Mouse (Mus musculus) megakaryocyte, adult 5-6 weeks (primary cell): ENCODE data around the gene Fam204a. TPM values are rescaled to one million over a fixed set of nuclear protein-coding genes. Genes with fewer than 3 reads are reported as not detected.
A peak's percentile ranks its signal among the peaks of the same experiment; 100 is the strongest.

Experiments
- ATAC-seq: 2 replicates; pipeline ENCODE4 v1.8.0; 2016; ENCODE audit warnings: mild to moderate bottlenecking, inconsistent platforms; ENCODE audit not compliant: poor library complexity, severe bottlenecking
- total RNA-seq, 2 experiments: library from RNA; stranded (forward) in 1 of 2; stranded (reverse) in 1 of 2; fragments of 153-499, 151-499 nt in 1 of 2; fragments of 221-1000, 200-1000 nt in 1 of 2; gene quantifications; 2 replicates each; pipeline versions ENCODE4 v1.2.3 to v1.2.4; 2015 to 2017

Gene Fam204a
- total RNA-seq, 2 experiments from 2014 or later: 22.2 to 61.3 TPM

DNA sequence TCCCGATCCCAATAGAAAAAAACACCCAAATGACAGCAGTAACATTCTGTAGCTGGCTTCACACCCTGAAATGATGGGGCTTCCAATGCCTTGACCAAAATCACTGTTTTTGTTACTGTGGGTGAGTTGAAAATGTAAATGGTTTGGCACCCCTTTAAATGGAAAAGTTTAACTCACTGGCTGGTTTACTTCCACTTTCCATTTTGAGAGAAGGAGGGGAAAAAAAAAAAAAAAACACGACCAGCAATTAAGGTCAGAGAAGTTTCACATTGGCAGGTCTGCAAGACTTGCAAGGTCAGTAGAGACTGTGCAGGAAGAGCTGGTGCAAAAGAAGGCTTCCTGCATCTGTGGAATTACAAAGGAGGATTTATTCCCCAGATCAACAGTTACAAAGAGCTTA is 61.1 kb downstream of the Fam204a start:
- ATAC-seq: no peak

DNA sequence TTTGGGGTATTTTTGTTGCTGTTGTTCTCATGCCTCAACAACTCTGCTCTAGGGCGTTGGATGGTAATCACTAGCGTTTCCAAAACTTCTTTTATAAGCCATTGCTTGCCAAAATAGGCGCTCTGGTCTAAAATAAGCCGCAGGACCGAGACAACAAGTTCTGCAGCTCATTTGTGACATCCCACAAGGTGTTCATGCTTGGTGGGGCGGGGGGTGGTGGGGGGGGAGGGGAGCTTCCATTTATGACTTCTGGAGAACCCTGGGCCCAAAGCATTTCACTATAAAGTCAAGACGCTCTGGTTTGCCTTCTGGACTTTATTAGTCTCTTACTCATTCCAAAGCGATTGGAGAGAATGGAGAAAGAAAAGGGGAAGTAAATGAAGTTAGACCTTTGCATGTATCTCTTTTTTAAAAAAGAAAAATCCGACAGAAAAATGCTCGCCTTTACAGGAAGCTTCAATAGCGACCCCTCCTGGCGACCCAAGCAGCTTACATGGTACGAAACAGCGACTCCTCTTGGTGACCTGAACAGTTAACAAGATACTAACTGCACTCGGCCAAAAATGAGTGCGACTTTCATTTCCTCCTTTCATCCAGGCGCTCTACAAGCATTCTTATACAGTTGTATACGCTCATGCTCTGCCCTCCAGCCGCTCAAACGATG is 65.8 kb downstream of the Fam204a start:
- peak; percentile 98 for ATAC-seq

DNA sequence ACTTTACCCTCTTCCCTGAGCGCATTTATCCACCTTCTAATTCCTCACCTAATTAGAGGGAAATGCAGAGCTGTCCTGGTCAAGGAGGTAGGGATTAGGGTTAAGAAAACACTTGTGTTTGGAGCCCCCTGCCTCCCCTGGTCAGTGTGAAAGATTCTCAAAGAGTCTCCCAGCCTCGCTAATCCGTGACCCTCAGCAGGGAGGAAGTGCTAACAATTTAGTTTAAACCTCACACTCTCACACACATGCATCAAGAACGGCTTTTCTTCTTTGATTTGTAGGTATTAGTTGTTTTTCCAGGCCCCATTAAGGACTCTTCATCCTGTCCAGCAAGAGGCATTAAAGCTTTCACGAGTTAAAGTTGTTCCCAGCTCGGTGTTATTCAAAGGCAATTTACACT is 66.7 kb downstream of the Fam204a start:
- no peak for ATAC-seq

DNA sequence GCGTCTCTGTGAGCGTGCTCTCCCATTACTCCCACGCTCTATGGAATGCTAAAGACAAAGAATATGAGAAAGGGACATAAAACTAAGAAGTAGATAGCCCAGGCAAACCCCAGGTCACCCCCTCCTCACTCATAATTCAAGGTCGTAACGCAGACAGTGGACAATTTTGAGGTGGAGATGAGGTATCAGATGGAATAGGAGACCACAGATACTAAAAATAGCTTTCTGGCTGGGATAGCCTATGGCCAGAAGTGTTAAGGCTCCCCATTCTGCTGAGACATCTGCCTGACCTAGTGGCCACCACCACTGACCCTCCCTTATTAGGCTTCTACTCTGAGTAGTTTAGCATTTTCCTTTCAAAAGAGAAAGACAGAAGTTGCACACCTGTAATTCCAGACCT is 71.2 kb downstream of the Fam204a start:
- ATAC-seq: no peak

- no peak for ATAC-seq
These were observed 73.4 kb downstream of the Fam204a start for GRCm38 (mm10) chr19:60153096-60153495.

- no peak for ATAC-seq
These were observed 76.4 kb downstream of the Fam204a start for GRCm38 (mm10) chr19:60150056-60150455.

- no peak for ATAC-seq
These were observed 77.2 kb downstream of the Fam204a start for GRCm38 (mm10) chr19:60149078-60149960.

Other genes starting within 250 kb of the Fam204a start
- gene Prlhr, start 241.6 kb upstream of the Fam204a start, total RNA-seq (2015): not detected in 2 replicates
- not detected in 2 replicates for gene Prlhr, start 241.6 kb upstream of the Fam204a start, total RNA-seq (2017)